Mouse (Mus musculus) brain, adult 2 months (tissue): ENCODE measurements at regions not wholly inside any gene's neighbourhood (a gene's known extent, or its start where the extent isn't known, plus 50 kb on each side); places are given as distances from the start of the nearest gene placed in this dataset.

ENCODE experiments used
- DNase-seq: peaks from one replicate; pipeline ENCODE4 v3.0.0; 2011; ENCODE audit warnings: low read depth, low spot score

DNA sequence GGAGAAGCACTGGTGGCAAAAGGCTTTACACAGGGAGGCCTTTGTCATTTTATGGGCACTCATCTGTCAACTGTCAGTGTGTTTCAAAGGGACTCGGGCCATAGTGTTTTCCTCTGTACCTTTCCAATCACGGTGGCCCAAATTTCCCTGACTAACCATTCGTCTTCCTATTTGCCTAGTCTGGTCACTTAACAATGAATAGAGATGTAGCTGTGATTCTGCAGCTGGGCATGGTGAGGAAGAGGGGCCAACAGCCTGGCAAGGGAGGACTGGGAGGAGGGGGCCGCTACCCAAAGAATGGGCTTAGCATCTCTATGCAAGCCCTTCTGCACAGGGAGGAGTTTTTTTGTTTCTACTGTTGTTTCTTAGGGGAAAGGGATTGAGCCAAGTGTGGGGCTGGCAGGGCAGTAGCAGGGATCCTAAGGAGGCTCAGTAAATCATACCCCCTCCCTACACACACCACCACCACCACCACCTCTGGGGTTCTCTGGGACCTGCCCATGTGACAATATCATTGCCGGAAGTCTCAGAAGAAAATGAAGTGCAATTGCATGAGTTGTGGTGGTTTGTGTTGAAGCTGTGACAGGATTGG is 367.2 kb downstream of the Nkx6-1 start:
- DNase-seq, result no peak

DNA sequence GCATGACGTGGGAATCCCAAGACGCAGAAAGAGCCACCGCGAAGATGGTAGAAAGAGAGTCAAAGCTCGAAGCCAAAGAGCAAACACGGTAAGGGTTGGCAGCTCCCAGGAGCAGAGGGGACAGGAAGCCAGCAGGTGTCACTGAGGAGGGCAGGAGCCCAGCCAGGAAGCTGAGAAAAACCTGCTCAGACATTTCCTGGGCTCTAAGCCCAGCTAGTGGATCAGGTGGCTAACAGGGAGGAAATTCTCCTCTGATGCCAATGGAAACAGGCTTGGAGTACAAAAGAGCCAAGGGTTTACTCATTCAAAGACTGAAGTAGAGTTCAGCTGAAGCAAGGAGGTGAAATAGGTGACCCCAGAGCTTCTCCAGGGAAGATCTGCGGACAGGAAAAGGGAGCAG is 368.9 kb downstream of the Nkx6-1 start:
- DNase-seq, result peak; percentile 97

DNA sequence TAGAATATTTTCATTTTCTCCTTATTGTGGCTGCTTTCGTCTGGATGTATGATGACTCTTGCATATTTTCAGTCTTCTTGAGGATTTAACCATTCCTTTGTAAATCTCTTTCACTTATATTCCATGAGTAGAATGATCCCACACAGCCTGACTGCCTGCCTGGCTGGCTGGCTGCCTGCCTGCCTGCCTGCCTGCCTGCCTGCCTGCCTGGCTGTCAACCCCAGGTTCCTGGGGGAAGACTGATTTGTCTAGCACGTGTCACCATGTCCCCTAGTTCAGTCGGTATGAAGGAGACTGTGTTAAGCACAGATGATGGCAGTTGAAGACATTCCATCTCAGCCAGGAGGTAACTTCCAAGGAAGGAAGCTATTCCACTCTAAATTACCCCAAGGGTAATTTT is 370.8 kb downstream of the Nkx6-1 start:
- DNase-seq, result peak; percentile 45

DNA sequence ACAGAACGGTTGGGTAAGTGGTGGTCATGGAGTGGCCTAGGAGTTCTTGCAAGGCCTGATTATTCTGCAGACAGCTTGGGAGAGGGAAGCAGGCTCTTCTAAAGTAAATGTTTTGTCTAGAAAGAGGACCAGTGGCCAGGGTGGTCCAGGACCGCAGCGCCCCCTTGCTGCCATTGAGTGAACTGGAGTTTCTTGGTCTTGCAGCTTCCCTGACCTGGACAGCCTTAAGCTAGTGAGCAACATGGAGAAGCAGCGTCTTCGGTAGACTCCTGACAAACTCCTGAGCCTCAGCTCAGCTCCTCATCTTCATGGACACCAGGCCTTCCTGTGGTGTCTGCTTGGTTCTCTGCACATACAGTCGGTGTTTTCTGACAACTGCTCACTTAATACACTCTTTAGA is 376.4 kb downstream of the Nkx6-1 start:
- peak; percentile 8 for DNase-seq

DNA sequence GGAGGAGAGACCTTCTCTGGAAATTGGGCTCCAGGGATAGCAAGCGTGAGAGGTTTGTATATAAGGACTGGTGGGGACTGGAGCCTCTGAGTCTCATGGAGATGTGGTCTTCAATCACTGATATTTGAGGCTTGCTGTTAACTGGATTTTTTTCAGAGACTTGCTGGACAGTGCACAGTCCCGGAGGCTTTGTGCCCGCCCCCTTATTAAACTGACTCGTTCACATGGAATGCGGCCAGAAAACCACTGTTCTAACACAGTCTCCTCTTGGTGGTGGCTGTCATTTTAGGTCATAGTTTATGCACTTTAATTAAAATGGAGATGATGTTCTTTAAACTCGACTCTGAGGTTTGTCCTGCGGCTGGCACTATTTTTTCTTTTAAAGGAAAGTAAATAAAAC is 378.9 kb downstream of the Nkx6-1 start:
- DNase-seq, result no peak

DNA sequence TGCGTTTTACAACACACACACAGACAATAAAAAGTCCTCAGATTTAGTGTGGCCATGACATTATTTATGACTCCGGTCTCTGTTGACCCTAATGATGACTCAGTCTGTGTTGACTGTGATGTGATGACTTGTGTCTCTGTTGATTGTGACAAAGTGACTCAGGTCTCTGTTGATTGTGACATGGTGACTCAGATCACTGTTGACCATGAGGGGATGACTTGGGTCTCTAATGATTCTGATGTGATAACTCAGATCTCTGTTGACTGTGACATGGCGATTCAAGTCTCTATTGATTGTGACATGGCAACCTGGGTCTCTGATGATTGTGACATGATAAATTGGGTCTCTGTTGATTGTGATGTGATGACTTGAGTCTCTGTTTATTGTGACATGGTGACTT is 405.0 kb downstream of the Gpat3 start:
- DNase-seq, result no peak

DNA sequence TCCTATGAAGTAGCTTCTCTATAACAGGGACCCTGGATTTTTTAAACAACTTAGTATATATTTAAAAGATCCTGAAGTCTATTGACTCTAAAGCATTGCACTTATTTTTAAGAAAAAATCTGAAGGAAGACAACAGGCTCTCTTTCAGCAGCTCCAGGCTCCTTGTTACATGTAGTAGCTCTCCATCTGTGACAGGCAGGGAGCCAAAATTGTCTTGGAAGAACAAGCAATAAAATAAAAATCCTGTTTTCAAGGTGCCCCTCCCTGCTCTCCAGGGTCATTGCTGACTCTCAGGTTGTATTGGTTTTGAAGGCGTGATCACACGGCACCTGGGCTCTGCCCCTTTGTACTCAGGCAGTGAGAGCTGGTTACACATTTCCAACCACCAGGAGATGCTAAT is 397.1 kb downstream of the Gpat3 start:
- DNase-seq, result peak; percentile 76

DNA sequence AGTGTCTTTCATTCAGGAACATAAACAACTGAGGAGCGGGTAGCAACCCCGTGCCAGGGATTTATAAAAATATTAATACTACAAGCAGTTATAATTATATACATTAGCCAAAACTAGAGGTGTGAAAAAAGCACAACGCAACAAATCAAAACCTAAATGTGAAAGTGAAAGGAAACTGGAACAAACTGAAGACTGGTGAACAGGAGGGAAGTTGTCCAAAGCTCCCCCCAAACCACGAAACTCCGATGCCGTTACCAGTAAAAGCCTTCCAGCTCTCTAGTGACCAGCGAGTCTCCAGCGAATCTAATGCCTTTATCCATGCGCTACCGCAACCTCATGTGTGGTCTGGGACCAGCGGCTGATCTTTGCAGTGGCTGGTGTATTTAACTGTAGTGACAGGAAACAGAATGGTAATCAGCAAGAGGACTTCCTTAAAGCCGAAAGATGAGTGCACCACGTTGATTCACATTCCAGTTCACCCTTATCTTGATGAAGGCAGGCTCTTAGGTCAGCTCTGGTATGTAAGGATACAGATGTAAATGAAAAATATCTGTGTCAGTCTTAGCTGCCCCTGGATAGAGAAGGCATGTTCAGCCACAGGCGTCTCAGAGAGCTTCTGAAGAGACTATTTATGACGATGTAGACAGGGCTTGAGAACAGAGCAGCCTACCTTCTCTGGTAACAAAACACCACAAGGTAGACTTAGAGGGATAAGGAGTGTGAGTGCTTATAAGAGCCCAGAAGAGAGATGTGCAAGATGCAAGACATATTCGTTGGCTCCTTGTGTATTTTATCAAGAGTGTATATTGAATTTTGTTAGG is 394.0 kb downstream of the Gpat3 start:
- no peak for DNase-seq

DNA sequence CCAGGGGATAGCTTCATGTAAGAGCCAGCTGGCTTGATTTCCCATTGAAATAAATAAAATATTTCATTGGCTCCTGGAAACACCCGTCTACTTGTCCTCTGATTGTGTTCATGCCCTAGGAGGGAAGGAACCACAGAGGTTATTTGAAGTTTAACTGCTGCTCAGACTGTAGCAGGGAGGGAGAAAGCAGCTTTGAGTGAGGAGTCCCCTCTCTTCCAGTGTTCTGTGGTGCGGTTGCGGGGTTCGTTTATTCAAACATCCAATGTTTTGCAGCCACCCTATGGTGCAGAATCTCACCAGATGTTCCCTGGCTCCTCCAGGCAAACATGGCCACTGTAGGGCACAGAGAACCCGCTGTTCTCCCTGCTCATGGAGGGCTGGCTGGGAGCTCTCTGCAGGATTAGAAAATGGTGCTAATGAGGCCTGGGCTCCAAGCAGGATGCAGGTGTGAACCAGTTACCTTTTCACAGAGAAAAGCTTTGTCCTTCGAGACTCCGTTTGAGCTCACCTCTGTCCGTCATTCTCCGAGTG is 390.7 kb downstream of the Gpat3 start:
- DNase-seq, result no peak

DNA sequence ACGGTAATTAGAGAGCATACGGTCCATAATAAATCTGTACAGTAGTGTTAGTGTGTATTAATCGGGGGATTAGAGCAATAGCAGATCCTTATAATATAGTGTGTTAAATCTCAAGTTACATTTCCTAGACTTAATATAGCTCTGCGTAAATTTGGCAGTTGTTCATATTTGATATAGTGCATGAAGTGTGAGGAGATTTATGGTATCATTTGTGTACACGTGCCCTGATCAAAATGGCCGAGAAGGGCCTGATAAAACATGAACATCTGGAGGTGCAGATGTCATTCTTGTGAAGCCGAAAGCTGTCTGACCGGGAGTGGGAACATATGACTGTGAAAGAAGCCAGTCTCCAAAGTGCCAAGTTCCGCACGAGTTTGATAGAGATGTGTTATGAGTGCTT is 376.9 kb downstream of the Gpat3 start:
- DNase-seq, result no peak

DNA sequence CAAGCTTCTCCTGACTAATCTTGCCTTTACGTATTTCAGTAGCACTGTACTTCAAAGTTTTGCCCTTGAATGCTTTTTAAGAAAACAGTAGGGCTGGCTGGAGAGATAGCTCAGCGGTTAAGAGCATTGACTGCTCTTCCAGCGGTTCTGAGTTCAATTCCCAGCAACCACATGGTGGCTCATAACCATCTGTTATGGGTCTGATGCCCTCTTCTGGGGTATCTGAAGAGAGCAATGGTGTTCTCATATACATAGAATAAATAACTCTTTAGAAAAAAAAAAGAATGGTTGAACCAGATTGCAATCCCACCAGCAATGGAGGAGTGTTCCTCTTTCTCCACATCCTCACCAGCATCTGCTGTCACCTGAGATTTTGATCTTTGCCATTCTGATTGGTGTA is 372.6 kb downstream of the Gpat3 start:
- no peak for DNase-seq

DNA sequence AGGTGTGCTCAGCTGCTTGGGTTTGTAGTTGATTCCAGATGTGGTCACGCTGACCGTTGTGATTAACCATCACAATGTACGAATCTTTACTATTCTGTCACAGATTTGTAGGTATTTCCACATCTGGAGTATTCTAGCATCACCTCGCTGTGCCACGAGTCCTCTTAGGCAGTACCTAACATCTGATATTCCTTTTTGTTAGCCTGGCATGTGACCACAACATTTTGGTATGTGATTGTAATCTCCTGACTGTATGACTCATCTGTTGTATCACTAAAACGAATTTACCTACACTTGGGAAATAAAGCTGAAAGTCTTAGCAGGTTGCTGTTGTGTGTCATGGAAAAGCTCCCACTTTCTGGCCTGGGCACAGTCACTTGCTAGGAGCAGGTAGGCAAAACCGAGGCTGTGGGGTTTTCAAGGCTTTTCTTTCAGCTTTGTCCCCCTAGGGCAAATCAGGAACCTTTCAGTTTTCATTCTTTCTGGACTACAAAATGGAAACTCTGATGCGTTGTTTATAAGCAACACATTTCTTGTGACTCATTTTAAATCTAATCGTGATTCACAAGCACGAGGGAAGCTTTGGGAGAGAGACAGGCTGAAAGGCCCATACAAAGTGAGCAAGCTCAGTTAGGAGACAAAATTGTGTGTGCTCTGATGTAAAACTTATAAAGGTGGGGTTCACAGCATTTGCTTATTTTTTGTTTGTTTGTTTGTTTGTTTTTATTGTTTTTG is 371.5 kb downstream of the Gpat3 start:
- DNase-seq, result peak; percentile 10

DNA sequence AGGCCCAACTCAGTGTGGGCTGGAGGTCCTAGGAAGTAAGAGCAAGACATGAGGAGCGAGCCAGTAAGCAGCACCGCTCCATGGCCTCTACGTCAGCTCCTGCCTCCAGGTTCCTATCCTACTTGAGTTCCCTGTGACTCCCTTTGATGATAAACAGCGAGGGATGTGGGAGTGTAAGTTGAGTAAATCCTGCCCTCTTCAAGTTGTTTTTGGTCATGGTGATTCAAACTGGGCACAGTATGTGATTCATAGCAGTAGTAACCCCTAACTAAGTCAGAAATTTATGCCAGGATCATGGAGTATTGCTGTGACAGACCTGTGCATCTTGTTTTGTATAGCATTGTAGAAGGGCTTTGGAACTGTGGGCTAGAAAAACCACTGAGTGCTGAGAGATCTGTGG is 366.5 kb downstream of the Gpat3 start:
- DNase-seq, result peak; percentile 3

DNA sequence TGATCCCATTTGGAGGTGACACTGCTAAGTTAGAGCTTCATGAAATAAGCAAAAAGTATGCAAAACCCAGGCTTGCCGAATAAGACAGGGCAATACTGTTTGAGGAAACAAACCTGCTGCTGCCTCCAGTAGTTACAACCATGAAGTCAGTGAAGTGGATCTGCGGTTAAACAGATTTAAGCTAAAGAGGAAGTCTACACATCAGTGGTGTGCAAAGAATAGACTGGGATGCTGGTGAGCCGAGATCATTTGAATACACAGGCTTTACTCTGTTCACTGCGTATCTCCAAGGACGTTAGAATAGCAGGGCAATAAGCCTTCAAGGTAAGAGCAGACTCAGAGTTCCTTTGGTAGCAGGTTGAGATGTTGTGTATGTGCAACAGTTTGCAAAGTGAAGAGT is 362.6 kb downstream of the Gpat3 start:
- DNase-seq, result no peak

DNA sequence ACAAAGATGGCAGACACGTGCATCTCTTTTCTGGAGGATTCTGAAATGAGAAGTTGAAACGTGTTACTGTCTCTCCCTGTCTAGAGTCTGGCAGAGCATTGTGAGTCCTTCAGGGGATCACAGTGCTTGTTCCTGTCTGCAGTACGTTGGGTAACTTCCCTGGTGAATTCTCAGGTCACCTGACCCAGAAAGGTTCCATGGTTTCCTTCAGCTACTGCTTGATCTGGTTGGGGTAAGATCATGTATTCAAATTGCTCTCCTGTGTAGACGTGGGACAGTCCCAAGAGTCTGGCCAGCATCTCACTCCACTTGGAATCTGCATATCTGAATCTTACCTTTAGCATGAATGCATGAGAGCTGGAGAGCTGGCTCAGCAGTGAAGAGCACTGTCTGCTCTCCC is 350.0 kb downstream of the Gpat3 start:
- DNase-seq, result no peak

DNA sequence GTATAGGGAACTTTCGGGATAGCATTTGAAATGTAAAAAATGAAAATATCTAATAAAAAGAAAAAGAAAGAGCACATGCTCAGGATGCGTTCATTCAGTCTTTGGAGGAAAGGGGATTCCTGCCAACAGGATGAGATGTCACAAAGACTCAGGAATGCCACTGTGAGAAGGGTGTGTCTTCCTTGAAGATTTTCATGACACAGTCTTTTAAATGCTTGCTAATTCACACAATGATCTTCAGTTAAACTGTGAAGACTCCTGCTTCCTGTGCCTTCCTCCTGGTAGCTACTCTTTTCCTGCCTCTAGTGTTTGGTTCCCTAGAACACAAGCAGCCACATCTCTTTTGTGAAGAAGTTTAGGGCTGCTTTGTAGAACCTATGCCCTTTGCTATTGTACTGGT is 345.5 kb downstream of the Gpat3 start:
- DNase-seq, result no peak

DNA sequence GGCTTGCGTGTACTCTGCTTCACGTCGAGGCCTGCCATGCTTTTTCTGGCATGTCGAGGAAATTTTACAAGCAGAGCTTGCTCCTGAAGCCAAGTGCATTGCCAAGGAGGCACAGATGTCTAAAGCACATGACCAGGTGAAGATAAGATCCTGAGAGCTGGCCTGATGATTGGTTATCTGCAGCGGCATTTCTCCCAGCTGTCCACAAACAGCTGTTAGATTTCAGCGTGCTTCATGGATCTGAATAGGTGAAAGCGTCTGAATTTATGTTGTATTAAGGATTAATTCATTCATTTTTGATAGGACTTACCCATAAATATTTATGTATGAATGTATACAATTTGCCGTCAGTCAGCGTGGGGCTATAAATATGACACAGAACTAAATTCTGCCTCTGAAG is 327.7 kb downstream of the Gpat3 start:
- no peak for DNase-seq

DNA sequence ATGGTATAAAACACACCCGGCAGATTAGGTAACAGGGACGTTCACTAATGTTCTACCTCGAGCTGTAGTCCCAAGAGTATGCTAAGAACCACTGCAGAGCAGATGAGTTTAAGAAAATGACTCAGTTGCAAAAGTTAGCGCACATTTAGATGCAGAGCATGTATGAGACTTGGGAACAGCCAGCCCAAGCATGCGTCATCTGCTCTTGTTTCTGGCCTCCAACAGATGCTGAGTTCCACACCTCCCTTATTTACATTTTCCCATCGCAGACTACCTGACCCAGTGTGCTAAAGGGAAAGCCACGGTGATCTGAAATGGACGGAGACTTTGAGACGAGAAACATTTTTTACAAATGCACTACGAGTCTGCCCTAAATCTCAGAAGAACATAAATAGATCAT is 327.3 kb downstream of the Gpat3 start:
- peak; percentile 70 for DNase-seq

DNA sequence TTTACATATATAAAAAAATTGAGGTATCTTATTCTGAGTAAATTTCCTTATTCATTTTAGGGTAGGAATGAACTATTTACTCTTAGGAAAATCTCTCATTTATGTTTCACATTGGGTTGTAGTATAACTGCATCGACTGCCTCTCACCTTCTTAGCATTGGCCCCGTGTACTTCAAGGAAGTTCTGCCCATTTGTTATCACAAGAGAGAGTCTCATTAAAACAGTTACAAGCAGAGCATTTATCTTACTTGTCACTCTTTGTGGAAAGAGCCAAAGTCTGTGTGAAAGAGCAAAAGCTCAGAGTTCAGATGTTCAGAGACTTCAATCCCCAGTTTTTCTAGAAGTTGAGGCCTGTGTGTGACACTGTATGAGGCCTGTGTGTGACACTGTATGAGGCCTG is 323.6 kb downstream of the Gpat3 start:
- no peak for DNase-seq

DNA sequence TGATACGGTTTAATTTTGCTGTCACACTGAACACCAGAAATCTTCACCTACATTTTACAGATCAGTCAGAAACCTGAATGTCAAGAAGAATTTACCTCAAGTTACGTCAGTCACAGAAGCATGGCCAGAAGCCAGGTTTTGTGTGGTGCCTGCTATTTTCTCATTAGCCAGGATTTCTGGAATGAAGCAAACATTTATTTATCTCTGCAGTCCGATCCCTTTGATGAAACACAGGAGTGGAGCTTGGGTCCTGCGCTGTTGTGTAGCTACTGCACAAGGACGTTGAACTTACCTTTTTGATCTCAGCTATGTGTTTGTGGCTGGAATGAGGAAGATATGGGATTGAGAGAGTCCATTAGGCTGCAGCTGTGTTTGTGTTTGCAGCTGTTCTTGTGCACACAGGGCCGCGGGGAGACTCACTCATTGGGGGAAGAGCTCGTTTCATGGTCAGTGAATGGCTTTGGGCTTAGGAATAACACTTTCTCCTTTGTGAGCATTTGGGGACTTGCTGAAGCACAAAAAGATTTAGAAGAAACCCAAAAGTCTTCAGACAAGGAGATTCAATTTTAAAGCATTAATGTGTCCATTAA is 318.2 kb downstream of the Gpat3 start:
- DNase-seq, result no peak

DNA sequence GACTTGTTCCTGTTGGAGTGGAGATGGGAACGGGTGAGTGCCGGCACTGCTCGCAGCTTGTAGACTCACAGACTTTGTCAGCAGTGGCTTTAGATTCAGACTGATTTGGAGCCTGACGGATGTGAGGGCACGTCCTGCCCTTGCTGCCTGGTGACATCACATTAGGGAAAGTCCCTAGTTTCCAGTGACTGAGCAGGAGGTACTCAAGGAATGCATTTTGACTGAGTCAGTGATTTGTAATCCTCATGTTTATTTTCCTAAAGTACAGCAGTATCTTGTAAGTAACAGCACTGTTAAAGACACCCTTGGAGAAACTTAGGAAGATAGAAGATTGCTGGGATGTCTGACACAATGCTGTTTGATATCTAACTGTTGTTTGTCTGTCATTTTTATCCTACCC is 317.6 kb downstream of the Gpat3 start:
- no peak for DNase-seq

DNA sequence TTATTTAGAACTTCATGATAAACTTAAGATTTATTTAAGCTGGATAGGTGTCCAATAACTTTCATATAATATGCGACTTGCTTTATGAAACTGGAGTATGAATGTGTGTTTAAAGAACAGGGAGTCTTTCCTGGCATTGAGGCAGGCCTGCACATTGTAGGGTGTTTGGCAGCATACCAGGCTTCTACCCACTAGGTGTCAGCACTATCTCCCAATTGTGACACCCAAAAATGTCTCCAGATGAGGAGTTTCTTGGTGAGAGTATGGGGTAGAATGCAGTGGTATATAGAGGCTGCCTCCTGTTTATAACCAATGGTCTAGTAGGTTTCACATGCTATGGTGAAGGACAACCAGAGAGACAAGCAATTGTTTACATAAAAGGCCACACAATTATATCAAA is 311.9 kb downstream of the Gpat3 start:
- DNase-seq, result peak; percentile 19
